Mouse (Mus musculus) midbrain, embryonic 12.5 days (tissue): ENCODE measurements around the gene Cdk14. TPM values are rescaled to one million over a fixed set of nuclear protein-coding genes. Genes with fewer than 3 reads are reported as not detected.
"Not testable (repeated sequence)": the region's sequence is repeated elsewhere in the genome, so short reads cannot be mapped to it uniquely, and the experiment has no call there.

ENCODE experiments used
- ATAC-seq: fragments of 200-750 bp; cut with Nextera tagmentation; 2 replicates; pipeline ENCODE4 v1.8.0; 2017; ENCODE audit warnings: low read depth, moderate TSS enrichment, moderate library complexity; ENCODE audit not compliant: low FRiP score
- H3K27ac ChIP-seq: fragments of 300-500 bp; sonication (generic); replicated peaks from 2 replicates; pipeline ENCODE4 v1.5.1; 2016; ENCODE audit warnings: mild to moderate bottlenecking
- H3K27me3 ChIP-seq: fragments of 300-500 bp; sonication (generic); 2 replicates; pipeline ENCODE4 v1.6.1; 2016; ENCODE audit warnings: mild to moderate bottlenecking
- H3K36me3 ChIP-seq: fragments of 300-500 bp; sonication (generic); 2 replicates; pipeline ENCODE4 v1.6.1; 2016
- H3K4me1 ChIP-seq: fragments of 300-500 bp; sonication (generic); 2 replicates; pipeline ENCODE4 v1.6.1; 2016
- H3K4me2 ChIP-seq: fragments of 300-500 bp; sonication (generic); replicated peaks from 2 replicates; pipeline ENCODE4 v1.6.1; 2016; ENCODE audit warnings: mild to moderate bottlenecking, moderate library complexity
- H3K4me3 ChIP-seq: fragments of 300-500 bp; sonication (generic); 2 replicates; pipeline ENCODE4 v1.5.1; 2016; ENCODE audit warnings: mild to moderate bottlenecking
- H3K9ac ChIP-seq: fragments of 300-500 bp; sonication (generic); replicated peaks from 2 replicates; pipeline ENCODE4 v1.6.1; 2016; ENCODE audit warnings: mild to moderate bottlenecking, moderate library complexity
- H3K9me3 ChIP-seq: fragments of 300-500 bp; sonication (generic); 2 replicates; pipeline ENCODE4 v1.6.1; 2016; ENCODE audit warnings: mild to moderate bottlenecking
- WGBS: fragments of 180-500 bp; shearing (Covaris S2); methylation state at CpG from one replicate; pipeline ENCODE4 v1.1.7; 2016; 5-methylcytosine and 5-hydroxymethylcytosine counted together
- polyA plus RNA-seq: library from polyadenylated mRNA; unstranded; fragments of >200 nt; fragmentation: Nextera tagmentation; extraction: Ambion mirVana; gene quantifications from 2 replicates; pipeline ENCODE4 v1.2.1, GENCODE M21; 2016

Cdk14 gene
- polyA plus RNA-seq, 1 experiment from 2014 or later, result 38.1 TPM

DNA sequence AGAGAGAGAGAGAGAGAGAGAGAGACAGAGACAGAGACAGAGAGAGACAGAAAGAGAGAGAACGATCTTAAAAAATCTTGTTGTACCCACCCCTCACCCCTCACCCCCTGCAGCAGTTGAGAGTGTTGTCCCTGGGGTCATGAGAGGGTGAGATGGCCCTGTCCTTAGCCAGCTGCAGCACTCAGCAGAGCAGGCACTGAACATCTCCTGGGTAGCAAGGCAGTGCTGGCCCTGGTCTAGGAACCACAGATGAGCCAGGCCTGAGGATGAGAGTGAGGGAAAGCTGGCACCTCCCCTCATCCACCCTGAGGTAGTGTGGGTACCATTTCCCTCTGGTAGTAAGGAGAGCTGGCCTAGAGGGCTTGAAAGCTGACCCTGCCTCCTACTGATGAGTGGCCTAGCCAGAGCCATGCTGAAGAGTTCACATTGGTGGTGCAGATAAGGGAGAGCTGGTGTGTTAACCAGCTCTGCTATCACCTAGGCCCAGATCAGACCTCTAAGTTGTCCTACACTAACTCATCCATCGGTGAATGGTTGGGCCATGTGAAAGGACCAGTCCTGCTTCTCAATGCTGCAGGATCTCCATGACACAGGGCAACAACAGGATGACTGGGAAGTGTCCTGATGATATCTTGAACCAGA, 173.5 kb downstream of the Cdk14 start:
- Histone ChIP-seq H3K36me3 (no peaks in the 10 kb centered on the region; the same call in 1 of the 2 replicates), H3K4me1 (no peaks in the 10 kb centered on the region), H3K9ac (no peak overlapping the region), H3K27me3 (no peaks in the 10 kb centered on the region), H3K4me2 (no peak overlapping the region), H3K27ac (no peak overlapping the region), H3K4me3 (no peak overlapping the region), H3K9me3 (no peaks in the 10 kb centered on the region)
- ATAC-seq, result no peak
- 78% methylated on average over 2 of the region's 2 CpGs for WGBS

DNA sequence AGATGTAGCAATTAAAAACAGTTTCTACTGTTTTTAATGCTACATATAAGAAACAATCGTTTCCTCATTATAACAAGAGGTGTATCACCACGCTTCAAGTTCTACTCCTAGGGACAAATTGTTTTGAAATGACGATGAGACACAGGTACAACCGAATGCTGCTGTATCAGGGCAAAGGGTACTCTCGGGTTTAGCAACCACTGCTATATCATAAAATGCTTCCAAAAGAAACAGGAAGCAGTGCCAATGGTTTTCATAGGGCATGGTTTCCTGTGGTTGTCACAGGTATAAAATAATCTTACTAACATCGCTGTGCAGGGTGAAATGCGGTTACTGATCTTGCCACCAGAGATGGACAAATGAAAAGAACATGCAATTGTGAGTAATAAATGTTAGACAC, 174.9 kb downstream of the Cdk14 start:
- no peak overlapping the region for H3K9ac ChIP-seq
- no peak overlapping the region for H3K4me2 ChIP-seq
- no peaks in the 10 kb centered on the region for H3K27me3 ChIP-seq
- no peaks in the 10 kb centered on the region; the same call in 1 of the 2 replicates for H3K36me3 ChIP-seq
- H3K9me3 ChIP-seq, result no peaks in the 10 kb centered on the region
- H3K4me1 ChIP-seq, result no peaks in the 10 kb centered on the region
- no peak for ATAC-seq
- no peak overlapping the region for H3K27ac ChIP-seq
- WGBS, result 94% methylated on average over 7 of the region's 7 CpGs
- H3K4me3 ChIP-seq, result no peak overlapping the region

DNA sequence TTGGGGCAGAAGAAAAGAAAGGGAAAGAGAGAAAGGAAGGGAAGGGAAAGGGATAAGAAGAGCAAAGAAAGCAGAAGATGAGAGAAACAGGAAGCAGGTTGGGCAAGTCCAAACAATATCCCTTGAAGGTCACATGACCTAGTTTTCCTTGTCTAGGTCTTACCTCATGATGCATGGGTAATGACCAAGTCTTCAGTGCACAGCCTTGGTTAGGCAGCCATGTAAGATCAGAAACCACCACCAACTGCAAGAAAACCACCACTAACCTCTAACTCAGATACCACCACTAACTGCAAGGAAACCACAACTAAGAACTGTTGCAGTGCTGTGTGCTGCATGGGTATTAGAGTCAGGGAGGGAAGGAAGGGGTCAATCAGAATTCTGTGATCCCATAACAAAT, 176.5 kb downstream of the Cdk14 start:
- Histone ChIP-seq H3K4me2 (no peak overlapping the region), H3K4me1 (no peaks in the 10 kb centered on the region), H3K4me3 (no peak overlapping the region), H3K36me3 (no peaks in the 10 kb centered on the region; the same call in 1 of the 2 replicates), H3K9ac (no peak overlapping the region), H3K27me3 (no peaks in the 10 kb centered on the region), H3K9me3 (no peaks in the 10 kb centered on the region), H3K27ac (no peak overlapping the region)
- no peak for ATAC-seq

DNA sequence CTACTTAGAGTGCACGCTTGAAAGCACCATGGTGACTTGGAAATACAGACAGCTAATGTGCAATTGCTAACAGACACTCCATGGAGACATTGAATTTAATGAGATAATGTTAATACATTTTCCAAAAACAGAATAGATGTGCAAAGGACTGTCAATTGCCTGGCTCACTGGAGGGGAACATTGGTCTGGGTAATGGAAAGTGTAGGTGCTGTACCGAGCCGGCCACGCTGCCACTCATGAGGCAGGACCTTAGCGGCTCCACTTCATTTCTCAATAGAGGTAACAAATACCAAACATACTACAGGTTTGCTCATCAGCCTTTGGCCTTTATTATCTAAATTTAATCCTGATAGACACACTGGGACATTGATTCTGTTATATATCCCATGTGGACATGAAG, 177.4 kb downstream of the Cdk14 start:
- H3K9ac ChIP-seq, result no peak overlapping the region
- H3K36me3 ChIP-seq, result peaks cover 3% of the 10 kb centered on the region; the same call in 1 of the 2 replicates
- no peak for ATAC-seq
- H3K27ac ChIP-seq, result no peak overlapping the region
- WGBS, result 87% methylated on average over 5 of the region's 5 CpGs
- H3K4me2 ChIP-seq, result no peak overlapping the region
- no peak overlapping the region for H3K4me3 ChIP-seq
- no peaks in the 10 kb centered on the region for H3K9me3 ChIP-seq
- H3K4me1 ChIP-seq, result no peaks in the 10 kb centered on the region
- no peaks in the 10 kb centered on the region for H3K27me3 ChIP-seq

DNA sequence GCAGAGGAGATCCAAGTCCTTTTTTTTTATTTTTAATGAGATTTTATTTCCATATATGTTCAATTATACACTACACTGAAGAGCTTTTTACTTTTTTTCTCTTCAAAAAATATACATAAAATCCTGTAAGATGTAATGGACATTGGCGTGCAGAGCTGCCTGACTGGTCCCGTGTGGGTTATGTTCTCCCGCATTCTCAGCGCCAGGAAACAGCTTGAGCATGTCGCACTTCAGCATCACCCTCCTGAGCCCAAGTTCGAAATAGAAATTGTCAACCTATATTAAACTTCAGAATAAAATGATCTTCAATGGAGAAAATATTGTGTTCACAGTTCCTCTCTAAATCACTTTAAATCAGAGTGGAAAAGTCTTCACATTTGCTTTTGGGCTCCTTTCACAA, 179.0 kb downstream of the Cdk14 start:
- no peak overlapping the region for H3K27ac ChIP-seq
- H3K36me3 ChIP-seq, result peaks cover 11% of the 10 kb centered on the region; the same call in 1 of the 2 replicates
- WGBS, result 94% methylated on average over 6 of the region's 6 CpGs
- H3K4me1 ChIP-seq, result no peaks in the 10 kb centered on the region
- H3K9me3 ChIP-seq, result peaks cover 5% of the 10 kb centered on the region; the same call in 1 of the 2 replicates
- no peak overlapping the region for H3K4me2 ChIP-seq
- H3K4me3 ChIP-seq, result no peak overlapping the region
- no peak overlapping the region for H3K9ac ChIP-seq
- no peak for ATAC-seq
- H3K27me3 ChIP-seq, result no peaks in the 10 kb centered on the region

DNA sequence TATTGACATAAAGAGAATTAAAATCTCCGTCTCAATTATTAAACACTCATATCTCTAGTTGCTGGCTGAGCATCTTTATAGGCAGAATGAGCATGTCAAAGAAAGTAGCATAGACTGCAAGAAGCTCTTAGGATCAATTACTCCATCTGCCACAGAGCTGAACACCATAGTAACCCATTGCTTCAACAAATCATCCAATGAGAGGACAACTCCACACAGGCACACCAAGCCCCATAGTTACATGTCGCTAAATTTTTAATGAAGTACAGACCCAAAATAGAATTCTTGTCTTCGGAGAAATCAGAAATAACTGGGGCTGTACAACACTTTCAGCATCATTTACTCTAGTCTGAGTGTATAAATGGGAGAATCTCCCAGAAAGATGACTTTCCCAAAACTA, 180.0 kb downstream of the Cdk14 start:
- ATAC-seq, result no peak
- peaks cover 11% of the 10 kb centered on the region; the same call in 1 of the 2 replicates for H3K36me3 ChIP-seq
- H3K27me3 ChIP-seq, result no peaks in the 10 kb centered on the region
- no peak overlapping the region for H3K4me2 ChIP-seq
- no peak overlapping the region for H3K27ac ChIP-seq
- no peak overlapping the region for H3K4me3 ChIP-seq
- H3K4me1 ChIP-seq, result no peaks in the 10 kb centered on the region
- 89% methylated on average over 3 of the region's 3 CpGs for WGBS
- H3K9ac ChIP-seq, result no peak overlapping the region
- H3K9me3 ChIP-seq, result peaks cover 5% of the 10 kb centered on the region; the same call in 1 of the 2 replicates

DNA sequence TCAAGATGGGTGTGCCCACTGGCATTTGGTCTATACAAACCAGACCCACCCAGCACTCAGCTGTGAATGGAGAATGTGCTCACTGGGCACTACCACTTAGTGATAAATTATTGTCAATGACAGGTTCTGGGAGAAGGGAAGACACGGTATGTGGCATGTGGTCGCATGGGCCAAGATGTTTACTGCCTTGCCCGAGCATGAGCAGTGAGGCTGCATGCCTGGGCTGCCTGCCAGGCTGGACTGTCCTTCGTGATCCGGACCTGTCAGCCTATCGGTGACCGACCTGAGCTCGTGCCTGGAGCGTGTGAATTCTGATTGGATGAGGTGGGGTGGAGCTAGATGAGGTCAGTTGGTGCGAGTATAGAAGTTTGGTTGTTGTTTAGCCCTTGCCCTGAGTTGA, 185.2 kb downstream of the Cdk14 start:
- H3K9me3 ChIP-seq, H3K4me2 ChIP-seq, H3K27me3 ChIP-seq, H3K4me1 ChIP-seq, H3K4me3 ChIP-seq, H3K9ac ChIP-seq, H3K27ac ChIP-seq, ATAC-seq: not testable (repeated sequence)
- H3K36me3 ChIP-seq, result peaks cover 11% of the 10 kb centered on the region; the same call in 1 of the 2 replicates
- 95% methylated on average over 10 of the region's 10 CpGs for WGBS

DNA sequence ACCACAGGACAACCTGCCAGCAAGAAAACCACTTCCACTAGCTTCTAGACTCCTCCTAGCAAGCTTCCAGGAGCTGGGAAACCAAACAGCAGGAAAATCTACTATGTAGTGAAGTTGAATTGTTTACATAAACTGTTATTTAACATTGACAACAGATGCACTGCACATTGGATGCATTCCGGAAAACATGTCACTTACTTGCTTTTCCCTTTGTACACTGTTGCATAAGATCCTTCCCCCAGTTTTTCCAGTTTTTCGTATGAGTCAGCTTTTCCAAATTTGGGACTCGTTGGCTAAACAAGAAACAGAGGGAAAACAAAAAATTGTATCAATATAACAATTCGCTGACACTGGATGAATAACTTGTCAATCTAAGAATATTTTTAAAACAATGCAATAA, 193.1 kb downstream of the Cdk14 start:
- Histone ChIP-seq H3K4me3 (no peak overlapping the region), H3K27ac (no peak overlapping the region), H3K9me3 (no peaks in the 10 kb centered on the region), H3K9ac (no peak overlapping the region), H3K27me3 (no peaks in the 10 kb centered on the region), H3K36me3 (no peaks in the 10 kb centered on the region; the same call in 1 of the 2 replicates), H3K4me2 (no peak overlapping the region), H3K4me1 (no peaks in the 10 kb centered on the region)
- ATAC-seq, result no peak
- 92% methylated on average over 4 of the region's 4 CpGs for WGBS

DNA sequence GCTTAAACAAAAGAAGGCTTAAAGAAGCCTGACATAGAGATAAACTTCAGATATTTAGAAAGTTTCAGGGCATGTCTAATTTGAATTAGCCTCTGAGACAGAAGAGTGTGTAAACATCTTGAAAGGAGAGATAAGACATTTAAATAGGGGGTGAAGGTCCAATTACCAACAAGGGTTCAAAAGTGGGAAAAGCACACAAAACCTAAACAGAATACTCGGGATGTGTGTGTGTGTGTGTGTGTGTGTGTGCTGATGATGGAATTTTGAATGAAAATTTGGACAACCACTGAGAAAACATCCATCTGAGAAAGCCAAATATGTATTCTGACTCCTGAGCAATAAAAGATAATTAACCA, 208.4 kb downstream of the Cdk14 start:
- no peak for ATAC-seq
- no peaks in the 10 kb centered on the region for H3K36me3 ChIP-seq
- no peak overlapping the region for H3K4me2 ChIP-seq
- H3K4me1 ChIP-seq, result no peaks in the 10 kb centered on the region
- peaks cover 14% of the 10 kb centered on the region; the same call in 1 of the 2 replicates for H3K27me3 ChIP-seq
- no peak overlapping the region for H3K4me3 ChIP-seq
- no peak overlapping the region for H3K27ac ChIP-seq
- H3K9ac ChIP-seq, result no peak overlapping the region
- 75% methylated on average over 1 of the region's 1 CpGs for WGBS
- no peaks in the 10 kb centered on the region for H3K9me3 ChIP-seq

DNA sequence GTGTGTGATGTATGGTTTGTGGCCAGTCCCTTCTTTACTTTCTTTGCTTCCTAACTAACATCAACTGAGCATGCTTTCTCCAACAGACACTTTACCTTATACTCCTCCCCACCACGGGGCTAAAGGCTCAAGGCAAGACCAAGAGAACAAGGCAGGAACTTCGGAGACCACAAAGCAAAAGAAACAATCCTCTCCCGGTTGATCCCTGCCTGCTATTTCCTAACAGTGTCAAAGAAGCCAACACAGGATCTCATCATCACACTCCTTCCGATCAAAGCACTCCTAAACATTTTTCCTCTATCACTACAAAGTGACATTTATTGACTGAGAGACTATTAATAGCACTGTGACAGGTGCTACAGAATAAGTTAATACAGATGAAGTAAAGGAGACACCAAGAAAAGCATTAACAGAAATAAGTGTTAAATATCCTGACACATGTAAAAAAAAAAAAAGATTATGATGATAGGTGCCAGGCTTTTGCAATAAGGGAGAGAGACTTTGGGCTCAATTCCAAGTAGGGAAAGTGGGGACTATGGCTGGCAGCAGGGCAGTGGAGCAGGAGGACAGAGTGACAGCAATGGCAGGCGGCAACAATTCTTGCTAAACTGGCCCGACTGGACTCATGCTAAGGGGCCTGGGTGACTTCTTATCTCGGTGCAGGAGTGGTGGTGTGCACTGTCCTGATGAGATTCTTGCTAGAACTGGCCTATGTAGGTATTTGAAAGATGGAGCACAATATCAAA, 208.9 kb downstream of the Cdk14 start:
- no peak for ATAC-seq
- no peak overlapping the region for H3K9ac ChIP-seq
- H3K4me1 ChIP-seq, result no peaks in the 10 kb centered on the region
- H3K27me3 ChIP-seq, result peaks cover 16% of the 10 kb centered on the region; the same call in 1 of the 2 replicates
- no peak overlapping the region for H3K27ac ChIP-seq
- H3K4me3 ChIP-seq, result no peak overlapping the region
- H3K9me3 ChIP-seq, result no peaks in the 10 kb centered on the region
- 65% methylated on average over 7 of the region's 7 CpGs for WGBS
- H3K4me2 ChIP-seq, result no peak overlapping the region
- no peaks in the 10 kb centered on the region for H3K36me3 ChIP-seq

DNA sequence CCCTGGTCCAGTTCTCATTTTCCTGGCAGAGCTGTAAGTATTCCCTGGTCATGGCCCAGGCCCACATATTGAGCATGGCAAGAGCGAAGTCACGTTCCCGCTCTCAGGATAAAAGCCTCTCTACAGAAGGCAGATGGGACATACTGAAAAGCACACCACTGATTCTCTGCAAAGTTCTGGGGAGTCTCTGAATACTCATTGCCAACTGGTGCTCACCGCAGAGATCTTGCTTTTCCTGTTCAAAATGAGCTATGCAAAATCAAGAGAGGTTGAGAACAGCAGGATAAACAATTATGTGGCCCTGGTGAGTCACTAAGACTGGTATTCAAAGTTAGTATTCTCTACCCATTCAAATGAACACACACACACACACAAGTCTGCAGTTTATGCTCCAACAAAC, 212.1 kb downstream of the Cdk14 start:
- H3K4me2 ChIP-seq, result no peak overlapping the region
- peaks cover 10% of the 10 kb centered on the region; the same call in 1 of the 2 replicates for H3K27me3 ChIP-seq
- H3K4me3 ChIP-seq, result no peak overlapping the region
- H3K9ac ChIP-seq, result no peak overlapping the region
- no peaks in the 10 kb centered on the region for H3K4me1 ChIP-seq
- 90% methylated on average over 4 of the region's 4 CpGs for WGBS
- ATAC-seq, result no peak
- H3K36me3 ChIP-seq, result no peaks in the 10 kb centered on the region
- H3K9me3 ChIP-seq, result no peaks in the 10 kb centered on the region
- H3K27ac ChIP-seq, result no peak overlapping the region

DNA sequence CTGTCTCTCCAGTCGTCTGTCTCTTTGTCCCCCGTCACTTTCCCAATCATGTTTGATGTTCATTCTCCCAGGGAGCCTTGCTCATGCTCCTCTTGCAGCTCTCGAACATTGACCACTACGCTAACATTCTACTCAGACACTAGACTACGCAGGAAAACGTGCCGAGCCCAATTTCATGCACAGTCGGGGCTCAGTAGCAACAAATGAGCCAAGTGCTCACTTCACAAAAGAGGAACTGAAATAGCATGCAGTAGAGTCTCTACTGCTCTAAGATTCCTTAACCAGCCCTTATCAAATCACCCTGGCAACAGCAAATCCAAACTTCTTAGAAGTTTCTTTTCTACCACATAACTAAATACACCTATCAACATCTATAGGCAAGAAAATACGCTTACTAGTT, 214.1 kb downstream of the Cdk14 start:
- Histone ChIP-seq H3K9ac (no peak overlapping the region), H3K27ac (no peak overlapping the region), H3K9me3 (no peaks in the 10 kb centered on the region), H3K4me3 (no peak overlapping the region), H3K4me1 (no peaks in the 10 kb centered on the region), H3K36me3 (no peaks in the 10 kb centered on the region), H3K4me2 (no peak overlapping the region), H3K27me3 (peaks cover 10% of the 10 kb centered on the region; the same call in 1 of the 2 replicates)
- no peak for ATAC-seq
- WGBS, result 67% methylated on average over 9 of the region's 9 CpGs
